Mouse (Mus musculus) small intestine, adult 2 months (tissue): ENCODE measurements around the gene Pou6f1.
"Not testable (repeated sequence)": the region's sequence is repeated elsewhere in the genome, so short reads cannot be mapped to it uniquely, and the experiment has no call there.

Experiments used
- CTCF ChIP-seq: fragments of 200-500 bp; IDR thresholded peaks from 2 replicates; pipeline ENCODE4 v1.5.1; 2012; ENCODE audit warnings: low read depth, mild to moderate bottlenecking, control low read depth, inconsistent platforms, low read length, moderate library complexity, mixed read lengths; ENCODE audit not compliant: insufficient replicate concordance, insufficient read length; ENCODE audit errors: extremely low read depth
- POLR2A ChIP-seq: fragments of 200-500 bp; IDR thresholded peaks from 2 replicates; pipeline ENCODE4 v1.6.1; 2012; ENCODE audit warnings: low read depth, mild to moderate bottlenecking, control low read depth, inconsistent platforms, low read length, moderate library complexity

DNA sequence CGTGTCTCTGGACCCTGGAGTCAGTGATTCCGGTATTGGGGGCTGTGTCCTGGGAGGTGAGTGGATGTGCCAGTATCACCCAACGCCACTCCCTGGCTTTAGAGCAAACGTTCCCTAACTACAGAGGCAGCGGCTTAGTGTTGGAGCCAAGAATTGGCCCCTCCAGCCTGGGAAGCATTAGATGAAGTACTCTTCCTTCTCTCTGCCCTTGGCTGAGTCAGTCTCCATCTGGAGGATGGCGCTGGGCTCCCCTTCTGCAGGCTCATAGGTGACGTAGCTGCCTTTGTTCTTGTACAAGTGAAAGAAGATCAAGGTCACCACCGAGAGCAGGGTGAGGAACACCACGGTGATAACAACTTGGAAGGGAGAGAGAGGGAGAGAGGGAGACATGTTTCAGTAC, 21.9 kb upstream of the Pou6f1 start:
- not testable (repeated sequence) for TF ChIP-seq POLR2A, CTCF
